Mouse (Mus musculus) ES-Bruce4 (cell line): Measurements from ENCODE around the gene Apc2.

ENCODE experiments used
- EP300 ChIP-seq: IDR thresholded peaks from 2 replicates; pipeline ENCODE4 v1.6.1; 2011; ENCODE audit warnings: low read depth, low read length; ENCODE audit not compliant: insufficient read depth
- POLR2A ChIP-seq: IDR thresholded peaks from one replicate; pipeline ENCODE4 v1.8.1; 2011; ENCODE audit warnings: low read length; ENCODE audit not compliant: insufficient read depth

- TF ChIP-seq EP300: no peak
- no peak for TF ChIP-seq POLR2A
These were observed 34.9 kb upstream of the Apc2 start, which contains the start of the genes Gamt and Dazap1 for GRCm38 (mm10) chr10:80260642-80261584.
